Mouse (Mus musculus) thymus, adult 2 months (tissue): ENCODE results near the gene Borcs6.

Experiments used
- CTCF ChIP-seq: fragments of 200-500 bp; IDR thresholded peaks from 2 replicates; pipeline ENCODE4 v1.5.1; 2012; ENCODE audit warnings: mild to moderate bottlenecking, control low read depth, low read length, moderate library complexity, borderline replicate concordance; ENCODE audit not compliant: control insufficient read depth, poor library complexity, insufficient read depth; ENCODE audit errors: extremely low read depth
- POLR2A ChIP-seq: fragments of 200-500 bp; IDR thresholded peaks from 2 replicates; pipeline ENCODE4 v1.6.1; 2012; ENCODE audit warnings: mild to moderate bottlenecking, low read length, control low read depth, moderate library complexity; ENCODE audit not compliant: control insufficient read depth, poor library complexity, insufficient read depth; ENCODE audit errors: extremely low read depth

DNA sequence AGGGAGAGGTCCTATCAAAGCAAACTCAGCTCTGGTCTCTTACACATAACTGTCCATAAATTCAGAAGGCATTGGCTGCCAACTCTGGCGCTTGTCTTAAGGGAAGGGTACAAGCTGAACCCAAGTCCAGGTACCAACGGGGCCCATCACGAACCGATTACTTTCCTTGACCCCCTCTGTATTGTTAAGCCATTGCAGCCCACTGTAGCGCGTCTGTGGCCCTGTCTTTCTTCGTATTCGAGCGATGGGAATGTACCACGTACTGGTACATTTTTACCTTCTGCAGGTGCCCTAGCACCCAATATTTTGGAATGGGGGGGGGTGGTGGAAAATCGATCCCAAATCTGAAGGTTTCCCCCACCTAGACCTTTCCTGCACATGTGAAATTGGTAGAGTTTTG, 12.7 kb downstream of the Borcs6 start:
- TF ChIP-seq POLR2A (no peak), CTCF (no peak)
